Mouse (Mus musculus): ENCODE data around the gene Zfp706. TPM values are rescaled to one million over a fixed set of nuclear protein-coding genes. Genes with fewer than 3 reads are reported as not detected.

Gene Zfp706
- total RNA-seq, 1 experiment from 2014 or later: 57.9 TPM

- ATAC-seq (replicated peaks in 1 of 2; ENCODE audit: insufficient read depth in 1 of 2, low FRiP score in 2 of 2, low TSS enrichment in 1 of 2, low read depth in 1 of 2, poor library complexity in 2 of 2, severe bottlenecking in 2 of 2): no peak
These were observed 19.4 kb downstream of the Zfp706 start for GRCm38 (mm10) chr15:36987976-36988717.

GRCm38 (mm10) chr15:36987211-36987877 lies 20.2 kb downstream of the Zfp706 start:
- ATAC-seq (replicated peaks in 1 of 2; ENCODE audit: insufficient read depth in 1 of 2, low FRiP score in 2 of 2, low TSS enrichment in 1 of 2, low read depth in 1 of 2, poor library complexity in 2 of 2, severe bottlenecking in 2 of 2): peak; percentile 56 to 63

- no peak for ATAC-seq (replicated peaks in 1 of 2; ENCODE audit: insufficient read depth in 1 of 2, low FRiP score in 2 of 2, low TSS enrichment in 1 of 2, low read depth in 1 of 2, poor library complexity in 2 of 2, severe bottlenecking in 2 of 2)
These were observed 22.0 kb downstream of the Zfp706 start for GRCm38 (mm10) chr15:36985567-36985925.

- ATAC-seq (replicated peaks in 1 of 2; ENCODE audit: insufficient read depth in 1 of 2, low FRiP score in 2 of 2, low TSS enrichment in 1 of 2, low read depth in 1 of 2, poor library complexity in 2 of 2, severe bottlenecking in 2 of 2): no peak
These were observed 22.5 kb downstream of the Zfp706 start for GRCm38 (mm10) chr15:36984921-36985566.

GRCm38 (mm10) chr15:36983455-36983854 lies 24.1 kb downstream of the Zfp706 start:
- ATAC-seq (replicated peaks in 1 of 2; ENCODE audit: insufficient read depth in 1 of 2, low FRiP score in 2 of 2, low TSS enrichment in 1 of 2, low read depth in 1 of 2, poor library complexity in 2 of 2, severe bottlenecking in 2 of 2): no peak

DNA sequence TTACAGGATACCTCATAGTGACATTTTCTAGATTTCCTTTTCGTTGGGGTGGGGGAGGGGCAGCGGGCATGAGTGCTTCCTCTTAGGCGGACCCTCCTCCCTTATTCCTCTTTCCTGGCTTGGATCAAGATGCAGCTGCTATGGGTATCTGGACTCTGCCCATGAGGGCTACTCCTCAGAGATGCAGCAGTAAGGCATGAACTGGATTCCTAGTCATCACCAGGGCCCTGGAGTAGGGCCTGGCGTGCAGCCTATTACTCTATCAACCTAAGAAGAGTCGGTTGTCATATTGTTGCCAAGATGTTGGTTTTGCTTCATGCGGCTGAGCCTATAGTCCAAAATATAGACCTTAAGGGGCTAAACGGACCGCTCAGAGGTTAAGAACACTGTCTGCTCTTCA lies 27.3 kb downstream of the Zfp706 start:
- ATAC-seq (replicated peaks in 1 of 2; ENCODE audit: insufficient read depth in 1 of 2, low FRiP score in 2 of 2, low TSS enrichment in 1 of 2, low read depth in 1 of 2, poor library complexity in 2 of 2, severe bottlenecking in 2 of 2): no peak

GRCm38 (mm10) chr15:36979488-36980201 lies 27.9 kb downstream of the Zfp706 start:
- peak; percentile 80 to 97 for ATAC-seq (replicated peaks in 1 of 2; ENCODE audit: insufficient read depth in 1 of 2, low FRiP score in 2 of 2, low TSS enrichment in 1 of 2, low read depth in 1 of 2, poor library complexity in 2 of 2, severe bottlenecking in 2 of 2)

DNA sequence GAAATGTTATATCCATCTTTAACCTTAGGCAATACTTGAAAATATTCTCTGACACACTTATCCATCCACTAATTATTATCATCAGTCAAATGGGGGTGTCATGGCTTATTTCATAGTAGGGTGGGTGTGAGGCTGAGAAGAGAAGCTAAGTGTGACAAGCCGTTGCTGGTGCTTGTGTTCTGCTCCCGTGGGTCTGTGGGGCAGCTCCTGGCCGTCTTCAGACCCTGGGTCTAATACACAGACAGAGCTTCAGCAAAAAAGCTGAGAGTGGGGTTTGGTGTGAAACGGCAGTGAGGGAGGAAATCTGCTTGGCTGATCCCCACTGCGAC lies 28.4 kb downstream of the Zfp706 start:
- no peak for ATAC-seq (replicated peaks in 1 of 2; ENCODE audit: insufficient read depth in 1 of 2, low FRiP score in 2 of 2, low TSS enrichment in 1 of 2, low read depth in 1 of 2, poor library complexity in 2 of 2, severe bottlenecking in 2 of 2)

DNA sequence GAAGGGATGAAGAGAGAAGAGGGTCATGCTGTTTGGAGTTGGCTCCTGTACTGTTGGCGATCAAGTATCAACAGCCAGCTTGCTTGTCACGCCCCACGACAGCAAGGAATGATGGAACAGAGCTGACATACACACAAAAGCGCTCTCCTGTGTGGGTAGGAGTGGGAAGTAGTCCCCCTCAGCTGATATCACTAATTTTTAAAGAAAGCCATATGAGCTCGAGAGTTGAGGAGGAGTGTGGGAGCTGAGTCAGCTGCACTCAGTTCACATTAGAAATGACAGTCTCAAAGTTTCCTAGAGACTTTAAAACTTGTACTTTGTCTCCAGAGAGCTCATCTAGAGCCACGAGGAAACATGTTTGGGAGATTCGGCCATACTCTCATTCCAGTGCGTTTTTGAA lies 29.8 kb downstream of the Zfp706 start:
- ATAC-seq (replicated peaks in 1 of 2; ENCODE audit: insufficient read depth in 1 of 2, low FRiP score in 2 of 2, low TSS enrichment in 1 of 2, low read depth in 1 of 2, poor library complexity in 2 of 2, severe bottlenecking in 2 of 2): no peak

DNA sequence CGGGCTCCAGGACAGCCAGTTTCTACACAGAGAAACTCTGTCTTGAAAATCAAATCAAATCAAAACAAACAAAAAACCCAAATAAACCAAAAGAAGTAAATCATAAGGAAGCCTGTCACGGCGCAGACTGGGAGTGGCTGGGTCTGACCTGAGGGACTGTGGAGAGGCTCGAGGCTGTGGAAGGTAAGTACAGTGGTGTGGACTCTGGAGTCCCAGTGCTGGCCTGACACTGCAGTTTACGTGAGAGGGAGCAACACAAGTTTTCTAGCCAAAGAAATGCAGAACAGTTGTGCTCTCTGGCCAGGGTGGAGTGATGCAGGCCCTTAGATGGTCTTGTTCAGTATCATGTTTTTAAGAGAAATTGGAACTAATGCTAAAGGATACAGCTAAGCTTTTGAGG lies 31.9 kb downstream of the Zfp706 start:
- ATAC-seq (replicated peaks in 1 of 2; ENCODE audit: insufficient read depth in 1 of 2, low FRiP score in 2 of 2, low TSS enrichment in 1 of 2, low read depth in 1 of 2, poor library complexity in 2 of 2, severe bottlenecking in 2 of 2): no peak

DNA sequence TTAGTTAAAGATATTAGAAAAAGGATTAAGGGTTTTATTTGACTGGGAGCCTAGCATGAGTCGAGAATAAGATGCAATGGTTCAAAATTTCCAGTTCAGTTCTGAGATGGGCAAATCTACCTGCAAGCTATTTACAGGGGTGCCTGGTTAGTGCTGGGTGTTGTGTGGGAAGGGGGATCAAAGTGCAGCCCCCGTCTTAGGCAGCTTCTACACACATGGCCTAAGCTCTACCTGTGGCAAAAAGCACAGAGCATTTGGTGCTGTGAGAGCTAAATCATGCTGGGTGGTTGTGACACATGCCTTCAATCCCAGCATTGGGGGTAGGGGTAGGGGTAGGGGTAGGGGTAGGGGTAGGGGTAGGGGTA lies 32.3 kb downstream of the Zfp706 start:
- ATAC-seq (replicated peaks in 1 of 2; ENCODE audit: insufficient read depth in 1 of 2, low FRiP score in 2 of 2, low TSS enrichment in 1 of 2, low read depth in 1 of 2, poor library complexity in 2 of 2, severe bottlenecking in 2 of 2): no peak

DNA sequence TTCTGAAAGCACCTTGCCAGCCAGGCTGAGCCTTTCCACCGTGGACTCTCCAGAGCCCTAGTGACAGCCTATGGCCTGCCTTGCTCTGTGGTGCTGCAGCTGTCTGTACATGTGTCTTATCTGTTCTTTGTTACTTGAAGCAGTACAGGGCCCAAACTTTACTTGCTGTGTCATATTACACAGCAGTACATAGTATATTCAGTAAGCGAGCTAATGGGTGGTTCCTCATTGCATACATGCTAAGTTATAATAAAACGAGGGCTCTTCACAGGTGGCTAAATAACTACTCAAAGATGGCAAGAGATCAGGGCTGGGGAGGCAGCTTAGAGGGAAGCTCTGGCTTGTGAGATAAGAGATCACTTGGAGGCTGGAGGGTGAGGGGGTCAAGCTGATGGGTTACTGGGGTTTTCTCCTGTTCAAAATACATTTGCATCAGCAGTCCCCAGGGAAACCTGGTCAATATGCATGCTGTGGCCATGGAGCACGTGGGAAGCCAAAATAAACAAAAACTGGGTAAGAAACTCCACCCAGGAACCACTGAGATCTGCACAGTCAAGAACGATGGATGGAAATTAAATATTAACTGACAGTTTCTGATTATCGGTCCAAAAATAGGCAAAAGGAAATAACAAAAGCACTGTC lies 32.8 kb downstream of the Zfp706 start:
- ATAC-seq (replicated peaks in 1 of 2; ENCODE audit: insufficient read depth in 1 of 2, low FRiP score in 2 of 2, low TSS enrichment in 1 of 2, low read depth in 1 of 2, poor library complexity in 2 of 2, severe bottlenecking in 2 of 2): peak; percentile 24 to 27; a peak in 2 of 4 replicates

DNA sequence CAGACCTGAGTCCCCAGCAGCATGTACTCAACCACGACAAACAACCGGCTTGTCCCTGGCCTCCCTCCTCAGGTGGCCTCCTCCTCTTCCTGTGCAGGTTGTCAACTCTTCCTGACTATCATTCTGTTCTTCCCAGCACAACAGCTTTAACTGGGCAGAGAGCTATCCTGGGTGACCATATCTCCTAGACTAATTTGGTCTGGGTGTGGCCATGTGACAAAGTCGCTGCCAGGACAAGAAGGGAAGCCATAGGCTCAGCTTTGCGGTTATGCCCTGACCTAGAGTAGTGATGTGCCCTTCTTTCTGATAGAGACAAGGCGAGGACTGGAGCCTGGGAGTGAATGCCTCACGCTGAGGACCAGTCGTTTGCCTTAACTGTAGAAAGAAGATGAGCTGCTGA lies 33.9 kb downstream of the Zfp706 start:
- no peak for ATAC-seq (replicated peaks in 1 of 2; ENCODE audit: insufficient read depth in 1 of 2, low FRiP score in 2 of 2, low TSS enrichment in 1 of 2, low read depth in 1 of 2, poor library complexity in 2 of 2, severe bottlenecking in 2 of 2)

DNA sequence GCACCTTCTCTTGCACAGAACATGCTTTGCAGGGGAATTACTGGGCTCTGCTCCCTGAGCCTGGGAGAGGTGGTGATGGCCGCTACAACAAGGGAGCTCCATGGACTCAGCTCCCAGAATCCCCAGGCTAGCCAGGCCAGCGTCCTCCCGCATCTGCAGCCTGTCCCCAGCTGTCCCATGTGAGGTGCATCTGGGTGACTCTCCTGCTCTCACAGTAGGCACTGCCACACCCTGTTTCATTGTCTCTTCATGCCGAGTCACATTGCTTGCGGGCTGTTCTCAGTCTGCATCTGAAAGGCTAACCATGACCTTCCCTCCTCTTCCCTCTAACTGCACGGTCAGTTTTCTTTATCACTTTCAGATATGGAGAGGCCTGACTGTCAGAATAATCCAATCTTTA lies 34.3 kb downstream of the Zfp706 start:
- no peak for ATAC-seq (replicated peaks in 1 of 2; ENCODE audit: insufficient read depth in 1 of 2, low FRiP score in 2 of 2, low TSS enrichment in 1 of 2, low read depth in 1 of 2, poor library complexity in 2 of 2, severe bottlenecking in 2 of 2)

DNA sequence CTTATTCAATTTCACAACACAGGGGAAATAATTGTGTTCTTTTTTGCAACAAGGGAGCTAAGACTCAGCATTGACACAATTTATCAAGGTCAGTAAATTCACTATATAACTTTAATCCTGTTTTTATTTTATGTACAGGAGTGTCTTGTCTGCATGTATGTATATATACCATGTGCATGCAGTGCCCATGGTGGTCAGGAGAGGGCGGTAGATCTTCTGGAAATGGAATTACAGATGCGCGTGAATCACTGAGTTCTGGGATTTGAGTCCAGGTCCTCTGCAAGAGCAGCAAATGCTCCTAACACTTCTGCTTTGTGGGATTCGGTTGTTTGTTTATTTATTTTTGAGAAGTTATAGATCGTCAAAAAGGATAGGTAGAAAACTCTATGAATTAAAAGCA lies 37.8 kb downstream of the Zfp706 start:
- ATAC-seq (replicated peaks in 1 of 2; ENCODE audit: insufficient read depth in 1 of 2, low FRiP score in 2 of 2, low TSS enrichment in 1 of 2, low read depth in 1 of 2, poor library complexity in 2 of 2, severe bottlenecking in 2 of 2): no peak

GRCm38 (mm10) chr15:36968295-36968694 lies 39.3 kb downstream of the Zfp706 start:
- ATAC-seq (replicated peaks in 1 of 2; ENCODE audit: insufficient read depth in 1 of 2, low FRiP score in 2 of 2, low TSS enrichment in 1 of 2, low read depth in 1 of 2, poor library complexity in 2 of 2, severe bottlenecking in 2 of 2): no peak

DNA sequence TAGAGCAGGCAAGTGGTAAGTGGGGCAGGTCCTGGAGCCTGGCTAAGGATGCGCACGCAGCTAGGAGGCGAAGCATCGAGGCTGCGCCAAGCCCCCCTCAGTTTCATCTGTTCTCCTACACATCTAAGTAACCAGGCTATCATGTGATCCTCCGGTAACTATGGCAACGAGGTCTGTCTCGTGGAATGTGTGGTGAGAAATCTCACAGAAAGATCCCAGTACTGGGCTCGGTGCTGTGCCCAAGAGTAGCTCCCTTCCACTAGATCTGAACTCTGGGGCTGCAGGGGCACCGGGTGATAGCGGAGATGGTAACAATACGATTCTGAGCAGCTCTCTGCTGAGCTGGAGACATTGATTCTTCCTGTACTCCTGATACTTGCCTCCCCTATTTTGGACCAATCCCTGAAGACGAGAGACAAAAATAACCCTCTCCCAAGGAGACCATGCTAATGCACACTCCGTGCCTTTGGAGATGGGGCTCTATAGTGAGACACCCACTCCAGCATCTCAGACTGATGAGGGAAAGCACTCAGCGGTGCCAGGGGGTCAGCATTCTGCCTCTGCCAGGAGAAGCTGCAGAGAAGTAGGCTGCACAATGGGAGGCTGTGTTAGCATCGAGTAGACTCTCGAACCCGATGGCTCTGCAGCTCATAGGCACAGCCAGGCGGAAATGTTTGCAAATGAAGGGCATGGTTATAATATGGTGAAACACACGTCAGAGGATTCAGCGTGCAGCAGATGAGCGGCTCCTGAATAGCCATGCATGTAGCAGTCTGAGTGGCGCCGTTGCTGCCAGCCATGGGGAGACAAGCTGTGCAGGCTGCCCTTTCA lies 40.0 kb downstream of the Zfp706 start:
- ATAC-seq (replicated peaks in 1 of 2; ENCODE audit: insufficient read depth in 1 of 2, low FRiP score in 2 of 2, low TSS enrichment in 1 of 2, low read depth in 1 of 2, poor library complexity in 2 of 2, severe bottlenecking in 2 of 2): peak; percentile 24 to 38; a peak in 2 of 4 replicates

Measured in hematopoietic stem cell, adult 5-6 weeks (primary cell).